Mouse (Mus musculus) cerebellum, postnatal 4 days (tissue): ENCODE results near the gene Fli1.

Source experiments
- DNase-seq, 2 experiments: peaks; one replicate each; pipeline ENCODE4 v3.0.0; 2022; ENCODE audit warnings: low spot score in 2 of 2, mixed read lengths in 1 of 2

The Fli1 gene

DNA sequence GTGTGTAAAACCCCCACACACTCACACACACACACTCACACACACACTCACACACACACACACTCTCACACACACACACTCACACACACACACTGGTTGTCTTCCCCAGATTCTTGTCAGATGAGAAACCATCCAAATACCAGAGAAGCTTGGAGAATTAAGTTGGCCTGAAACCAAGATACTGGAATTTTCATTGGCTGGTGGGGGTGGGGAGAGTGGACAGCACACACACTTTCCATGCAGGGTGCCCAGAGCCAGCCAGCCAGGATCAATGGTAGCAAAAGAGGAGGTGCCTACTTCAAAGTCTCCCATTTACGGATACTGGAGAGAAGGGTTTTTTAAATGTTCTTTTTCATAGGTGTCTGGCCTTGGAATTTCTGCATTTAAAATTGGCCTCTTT lies 74.3 kb downstream of the Fli1 start:
- DNase-seq = no peak

DNA sequence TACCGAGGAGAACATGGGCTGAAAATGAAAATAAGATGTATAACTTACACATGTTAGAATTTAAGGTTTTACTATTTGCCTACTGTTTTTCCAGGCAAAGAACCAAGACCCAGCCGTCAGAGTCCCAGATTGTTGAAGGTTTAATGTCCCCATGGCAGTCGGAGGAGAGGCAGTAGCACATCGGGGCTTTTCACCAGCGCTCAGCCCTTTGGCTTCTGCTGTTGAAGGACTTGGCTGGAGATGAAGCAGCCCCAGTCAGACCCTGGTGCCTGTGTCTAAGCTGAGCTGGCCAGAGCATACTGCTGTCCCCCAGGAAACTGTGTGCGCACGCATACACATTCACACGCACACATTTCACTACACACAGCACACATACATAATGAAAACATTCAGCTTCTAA lies 75.2 kb downstream of the Fli1 start:
- no peak for DNase-seq

DNA sequence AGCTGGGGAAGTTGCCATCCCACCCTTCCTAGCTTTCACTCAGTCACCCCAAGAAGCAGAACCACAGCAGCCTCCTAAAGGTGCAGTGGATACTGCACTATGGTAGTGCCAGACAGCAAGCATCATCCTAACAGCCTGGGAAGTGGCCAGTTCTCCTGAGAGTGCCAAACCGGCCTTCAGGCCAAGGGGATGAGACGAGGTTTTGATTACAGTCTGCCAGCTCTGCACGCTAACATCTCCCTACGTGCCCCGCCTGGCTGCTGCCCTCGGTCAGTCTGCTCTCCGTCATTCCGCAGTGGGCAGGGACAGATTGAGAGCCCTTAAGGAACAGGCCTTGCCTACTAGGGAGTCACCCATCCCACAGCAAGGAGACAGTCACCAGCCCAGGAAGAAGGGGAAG lies 75.8 kb downstream of the Fli1 start:
- peak in 1 of 2 experiments; percentile 33 for DNase-seq

DNA sequence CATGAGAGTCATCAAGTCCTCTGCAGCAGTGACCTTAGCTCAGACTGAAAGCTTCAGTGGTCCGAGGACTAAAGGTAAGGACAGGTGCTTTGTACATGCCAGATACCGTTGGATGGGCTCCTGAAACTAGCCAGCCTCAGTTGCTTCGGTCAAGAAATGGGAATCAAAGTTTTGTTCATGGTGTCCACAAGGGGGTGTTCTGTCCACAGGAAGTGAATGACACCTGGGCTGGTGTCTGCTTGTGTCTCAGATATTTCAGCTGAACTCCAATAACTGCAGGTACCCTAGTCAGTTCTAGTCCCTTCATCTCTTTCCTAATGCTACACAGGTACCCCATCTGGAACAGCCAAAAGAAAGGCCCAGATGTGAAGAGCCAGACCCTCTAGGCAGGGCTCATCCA lies 86.0 kb downstream of the Fli1 start:
- DNase-seq = no peak

DNA sequence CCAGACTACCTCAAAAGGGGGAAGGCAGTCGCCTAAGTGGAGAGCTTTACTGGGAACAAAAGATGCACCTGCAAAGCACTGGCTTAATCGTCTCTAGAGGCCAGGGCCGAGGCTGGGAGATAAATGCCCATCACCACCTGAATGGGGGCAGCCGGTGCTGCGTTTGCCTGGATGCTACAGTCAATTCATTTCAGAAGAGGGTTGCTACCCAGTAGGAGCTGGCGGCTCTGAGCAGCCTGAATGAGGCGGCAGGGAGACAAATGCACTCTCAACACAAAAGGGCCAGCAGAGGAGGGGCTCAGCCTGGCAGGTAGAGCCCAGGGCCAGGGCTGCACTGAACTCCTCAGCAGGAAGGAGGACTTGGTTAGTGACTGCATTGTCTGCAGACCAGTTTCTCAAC lies 92.5 kb downstream of the Fli1 start:
- no peak for DNase-seq

DNA sequence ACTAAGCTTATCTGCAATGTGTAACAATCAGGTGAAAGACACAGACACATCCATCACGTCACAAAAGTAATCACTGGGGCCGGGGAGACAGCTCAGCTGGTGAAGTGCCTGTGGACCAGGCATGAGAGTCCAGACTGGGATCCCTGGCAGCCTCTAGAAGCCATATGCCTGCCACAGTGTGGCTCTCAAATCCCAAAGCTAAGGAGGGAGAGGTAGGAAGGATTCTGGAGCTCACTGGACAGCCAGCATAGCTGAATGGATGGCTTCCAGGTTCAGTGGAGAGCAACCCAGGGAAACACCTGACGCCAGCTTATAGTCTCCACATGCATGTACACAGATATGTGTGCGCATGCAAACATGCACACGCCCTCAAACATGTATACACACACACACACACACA lies 93.9 kb downstream of the Fli1 start:
- DNase-seq = no peak

DNA sequence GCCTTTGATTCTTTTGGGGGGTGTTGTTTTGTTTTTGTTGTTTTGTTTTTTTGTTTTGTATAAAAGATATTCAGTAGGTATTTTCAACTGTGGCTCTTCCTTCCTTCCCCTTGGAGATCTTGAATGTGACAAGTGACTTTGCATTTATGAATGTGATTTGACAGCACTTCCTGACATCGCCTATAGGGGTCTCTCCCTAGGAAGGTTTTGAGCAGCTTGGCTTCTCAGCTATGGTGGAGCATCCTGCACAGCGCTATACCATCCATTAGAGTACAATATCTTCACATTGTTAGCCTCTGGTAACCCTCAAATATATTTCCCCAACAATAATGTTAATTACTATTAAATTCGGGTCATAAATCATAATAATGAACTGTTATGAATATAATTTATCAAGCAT lies 96.9 kb downstream of the Fli1 start:
- no peak for DNase-seq

DNA sequence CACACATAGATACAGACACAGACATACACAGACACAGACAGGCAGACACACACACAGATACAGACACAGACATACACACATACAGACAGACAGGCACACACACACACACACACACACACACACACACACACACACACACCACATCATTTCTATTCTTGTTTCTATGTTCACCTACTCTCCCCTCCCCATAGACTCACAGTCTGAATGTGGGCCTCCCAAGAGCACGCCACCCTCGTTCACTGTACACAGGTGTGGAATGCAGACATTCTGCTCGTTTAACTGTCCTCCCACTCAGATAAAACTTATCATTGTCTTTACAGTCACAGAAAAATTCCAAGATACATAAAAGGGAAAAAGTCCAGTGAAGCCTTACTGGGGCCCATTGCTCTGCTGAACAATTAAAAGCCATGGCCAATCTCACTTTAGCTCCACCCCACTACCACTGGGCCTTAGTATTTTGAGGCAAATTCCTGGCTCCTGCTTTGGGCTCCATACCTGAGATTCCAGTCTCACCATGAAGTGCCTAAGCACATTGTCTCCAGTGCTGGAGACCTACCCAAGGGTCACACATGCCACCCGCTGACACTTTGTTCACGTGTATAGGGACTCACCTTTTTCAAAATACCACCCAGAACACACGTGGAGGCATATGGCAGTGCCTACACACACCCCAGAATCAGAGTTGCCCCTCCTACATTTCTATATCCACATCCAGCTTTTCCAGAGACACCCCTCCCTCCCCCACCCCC lies 98.0 kb downstream of the Fli1 start:
- DNase-seq = no peak

DNA sequence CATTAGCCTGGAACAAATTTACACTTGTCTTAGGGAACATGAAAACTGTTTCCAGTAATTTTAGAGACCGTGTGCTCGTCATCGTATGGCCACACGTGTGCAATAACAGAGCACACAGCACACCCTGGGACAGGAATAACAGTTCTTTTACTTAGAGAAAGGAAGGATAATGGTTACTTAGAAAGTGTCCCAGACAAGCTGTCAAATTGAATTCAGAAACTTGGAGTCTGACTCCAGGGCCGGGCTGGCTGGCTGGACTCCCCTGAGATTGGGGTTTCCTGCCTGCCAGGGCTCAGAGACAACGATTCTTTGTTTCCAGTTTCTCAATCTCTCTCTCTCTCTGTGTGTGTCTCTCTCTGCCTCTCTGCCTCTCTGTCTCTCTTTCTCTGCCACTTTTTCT lies 98.8 kb downstream of the Fli1 start:
- peak in 1 of 2 experiments; percentile 18 for DNase-seq

DNA sequence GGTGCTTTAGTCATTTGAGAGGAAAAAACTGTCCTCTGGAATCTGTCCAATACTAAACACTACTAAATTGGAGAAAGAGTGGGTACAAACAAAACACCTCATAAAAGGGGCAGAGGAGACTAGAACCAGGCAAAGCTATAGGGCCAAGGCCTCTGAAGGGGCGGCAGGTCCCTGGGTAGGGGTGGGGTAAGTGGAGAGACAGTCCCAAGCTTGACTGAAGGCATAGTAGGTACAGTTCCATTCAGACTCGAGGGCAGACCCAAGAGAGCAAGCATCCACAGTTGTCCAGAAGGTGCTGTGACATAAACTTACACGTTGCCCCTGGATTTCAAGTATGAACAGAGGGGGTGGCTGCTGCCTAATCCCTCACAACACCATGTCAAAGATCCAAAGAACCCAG lies 99.5 kb downstream of the Fli1 start:
- no peak for DNase-seq

DNA sequence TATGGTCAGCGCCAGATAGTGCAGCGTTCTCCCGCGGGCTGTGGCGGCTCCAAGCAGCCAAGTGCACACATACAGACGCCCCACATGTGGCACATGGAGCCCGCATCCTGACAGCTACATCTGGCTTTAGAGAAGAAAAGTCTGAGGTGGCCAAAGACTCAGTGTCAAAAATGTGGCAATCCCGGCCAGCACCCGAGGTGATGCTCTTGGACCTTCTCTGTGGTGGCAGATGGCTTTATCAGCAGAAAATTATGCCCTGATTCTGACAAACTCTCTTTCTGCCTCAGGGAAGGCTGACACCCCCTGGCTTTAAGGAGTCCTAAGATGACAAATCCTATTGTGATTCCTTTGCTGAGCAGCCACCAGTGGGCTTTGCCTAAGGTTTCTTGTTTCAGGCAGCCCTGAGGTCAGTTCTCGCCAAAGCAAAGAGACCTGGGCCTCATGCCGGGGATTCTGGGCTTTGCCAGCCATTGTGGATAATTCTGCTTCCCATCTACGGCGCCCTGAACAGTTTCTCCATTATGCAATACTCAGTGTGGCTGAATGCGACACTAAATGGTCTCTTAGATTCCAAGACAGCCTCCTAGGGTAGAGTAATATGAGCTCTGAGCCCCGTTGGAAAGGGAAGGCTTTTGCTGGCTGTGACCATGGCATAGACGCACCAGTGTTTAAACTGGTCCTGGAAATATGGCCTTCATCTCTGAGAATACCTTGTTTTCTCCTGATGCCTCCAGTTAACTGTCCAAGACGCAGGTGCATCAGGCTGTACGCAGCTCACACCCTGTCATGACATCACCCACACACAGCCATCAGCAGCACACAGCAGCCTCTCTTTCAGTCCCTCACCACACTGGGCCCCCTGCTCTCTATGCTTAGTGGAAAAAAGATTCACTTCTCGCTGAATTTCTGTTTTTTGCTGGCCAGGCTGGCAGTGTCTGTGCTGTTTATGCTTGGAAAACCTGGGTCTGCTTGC lies 108.1 kb downstream of the Fli1 start:
- DNase-seq = peak in 1 of 2 experiments; percentile 9

DNA sequence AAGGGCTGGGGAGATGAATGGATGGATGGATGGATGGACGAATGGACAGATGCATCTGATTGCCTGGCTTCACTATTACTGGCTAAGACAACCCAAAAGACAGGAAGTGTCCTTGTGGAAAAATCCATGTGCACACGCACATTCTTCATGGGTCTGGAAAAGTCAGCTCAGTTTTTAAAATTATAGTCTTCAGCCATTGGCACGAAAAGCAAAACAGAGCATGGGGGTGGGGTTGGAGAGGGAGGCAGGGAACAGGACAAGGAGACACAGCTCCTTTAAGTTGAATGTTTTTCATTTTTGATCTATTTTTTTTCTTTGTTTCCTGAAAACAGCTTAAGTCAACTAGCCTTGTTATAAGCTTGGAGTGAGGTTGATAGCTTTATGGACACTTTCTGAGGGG lies 111.6 kb downstream of the Fli1 start:
- DNase-seq = no peak

DNA sequence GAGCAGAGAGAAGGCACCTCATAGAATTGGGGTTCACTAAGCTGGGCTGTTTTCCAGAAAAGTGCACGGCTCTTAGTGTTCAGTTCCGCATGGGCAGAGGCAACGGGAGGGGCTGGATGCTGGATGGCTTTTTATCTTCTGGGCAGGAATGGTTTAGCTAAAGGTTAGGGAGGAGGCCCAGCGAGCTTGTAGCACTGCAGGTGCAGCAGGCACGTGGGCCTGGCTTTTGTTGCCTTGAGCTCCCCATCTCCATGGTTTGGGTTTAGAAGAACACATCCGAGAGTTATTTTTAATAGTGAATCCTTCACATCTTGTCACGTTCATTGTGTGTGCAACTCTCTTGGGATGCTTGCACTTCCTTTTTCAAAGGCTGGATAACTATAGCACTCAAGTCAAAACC lies 117.3 kb downstream of the Fli1 start:
- DNase-seq = no peak

DNA sequence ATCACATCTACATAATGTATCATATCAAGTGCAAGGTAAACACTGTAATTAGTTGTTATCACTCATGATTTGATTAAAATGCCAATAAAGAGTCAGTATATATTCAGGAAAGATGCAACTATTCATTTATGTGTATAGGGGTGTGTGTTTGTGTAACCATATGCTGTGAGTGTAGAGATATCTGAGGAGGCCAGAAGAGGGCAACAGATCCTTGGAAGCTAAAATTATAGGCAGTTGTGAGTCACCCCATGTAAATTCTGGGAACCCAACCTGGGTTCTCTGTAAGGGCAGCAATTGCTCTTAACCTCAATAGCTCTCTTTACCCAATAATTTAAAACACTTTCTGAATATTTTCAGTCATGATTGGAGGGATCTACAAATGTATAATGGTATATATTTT lies 122.0 kb downstream of the Fli1 start:
- DNase-seq = no peak

DNA sequence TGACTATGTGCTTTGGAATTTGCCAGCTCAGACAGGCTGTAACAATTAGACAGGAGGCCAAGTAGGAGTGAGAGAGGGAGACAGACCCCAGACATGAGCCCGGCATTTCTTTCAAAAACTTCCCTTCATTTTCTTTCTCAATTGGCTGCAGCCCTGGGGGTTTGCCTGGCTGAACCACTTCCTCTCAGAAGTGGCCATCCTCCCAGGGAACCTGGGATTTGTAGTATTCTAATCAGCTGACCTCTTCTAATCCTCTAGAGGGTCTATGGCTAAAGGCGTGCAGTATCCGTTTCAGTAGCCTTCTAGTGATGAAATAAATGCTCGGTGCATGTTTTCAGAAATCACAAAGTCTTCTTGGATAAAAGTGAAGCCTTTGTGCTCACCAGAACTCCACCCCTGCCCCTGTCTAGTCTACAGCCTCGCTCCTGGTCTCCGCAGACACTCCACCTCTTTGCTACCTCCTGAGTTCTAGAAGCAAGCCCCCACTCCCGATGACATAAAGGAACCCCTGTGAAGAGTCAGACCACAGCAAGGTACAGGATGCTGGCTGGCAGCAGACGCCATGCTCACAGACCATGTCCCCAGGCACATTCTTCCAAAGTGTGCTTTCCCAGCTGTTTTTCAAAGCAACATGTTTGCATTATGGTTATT lies 125.1 kb downstream of the Fli1 start:
- no peak for DNase-seq

DNA sequence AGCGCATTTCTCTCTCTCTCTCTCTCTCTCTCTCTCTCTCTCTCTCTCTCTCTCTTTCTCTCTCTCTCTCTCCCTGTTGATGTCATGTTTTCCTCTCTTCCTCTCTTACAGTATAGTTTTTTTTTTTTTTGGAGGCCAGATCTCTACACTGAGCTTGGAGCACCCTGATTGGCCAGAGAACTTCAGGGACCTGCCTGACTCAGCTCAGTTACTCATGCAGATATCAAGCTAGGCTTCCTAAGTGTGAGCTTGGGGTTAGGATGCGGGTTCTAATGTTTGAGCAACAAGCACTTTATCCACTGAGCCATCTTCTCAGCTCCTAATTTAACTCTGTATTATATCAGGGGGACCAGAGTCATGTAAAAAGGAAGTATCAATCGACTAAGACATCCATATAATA lies 126.7 kb downstream of the Fli1 start:
- DNase-seq = no peak

DNA sequence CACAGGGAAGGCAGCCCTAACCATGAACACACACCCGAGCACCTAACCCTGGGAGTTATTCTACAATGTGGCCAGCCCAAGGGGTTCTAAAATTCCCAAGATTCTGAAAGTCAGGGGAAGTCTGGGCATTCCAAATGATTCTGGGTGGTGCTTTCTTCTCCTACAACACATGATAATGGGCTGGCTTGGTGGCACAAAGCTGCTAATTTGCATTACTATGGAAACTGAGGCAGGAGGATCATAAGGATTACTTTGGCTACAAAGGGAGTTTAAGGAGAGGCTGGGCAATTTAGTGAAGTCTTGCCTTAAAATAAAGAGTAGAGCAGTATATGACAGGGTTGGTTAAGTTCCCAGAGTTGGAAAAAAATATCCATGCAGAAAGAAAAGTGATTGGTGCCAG lies 127.7 kb downstream of the Fli1 start:
- no peak for DNase-seq

DNA sequence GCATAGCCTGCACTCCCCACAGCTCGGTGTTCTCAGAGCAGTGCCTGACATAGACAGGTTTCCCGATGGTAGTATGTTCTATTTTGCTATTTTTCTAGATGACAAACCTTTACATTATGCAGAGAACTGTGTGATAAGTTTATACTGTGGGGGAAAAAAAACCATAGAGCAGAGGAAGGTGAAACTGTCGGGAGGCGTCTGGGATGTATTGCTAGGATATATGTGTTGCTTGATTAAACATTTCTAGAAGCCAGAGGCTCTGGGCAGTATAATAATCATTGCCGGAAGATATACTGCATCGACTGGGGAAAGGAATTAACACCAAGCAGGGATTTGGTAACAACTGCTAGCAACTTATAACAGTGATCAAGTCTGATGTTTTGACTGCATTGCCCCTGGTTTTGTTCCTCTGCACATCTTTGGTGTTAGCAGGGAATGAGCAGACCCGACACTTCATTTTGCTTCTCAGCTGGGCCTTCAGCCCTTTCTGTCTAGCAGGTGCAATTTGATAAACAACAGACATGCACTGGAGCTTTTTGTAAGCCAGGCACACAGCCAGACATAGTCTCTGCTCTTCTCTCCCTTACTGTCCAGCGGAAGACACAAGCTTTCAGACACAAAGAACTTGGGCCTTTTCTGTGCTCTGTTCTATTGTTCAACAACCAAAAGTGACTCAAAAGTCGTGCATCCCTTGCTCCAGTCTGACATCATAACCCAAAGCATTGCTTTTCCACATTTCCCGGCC lies 129.7 kb downstream of the Fli1 start:
- DNase-seq = no peak

DNA sequence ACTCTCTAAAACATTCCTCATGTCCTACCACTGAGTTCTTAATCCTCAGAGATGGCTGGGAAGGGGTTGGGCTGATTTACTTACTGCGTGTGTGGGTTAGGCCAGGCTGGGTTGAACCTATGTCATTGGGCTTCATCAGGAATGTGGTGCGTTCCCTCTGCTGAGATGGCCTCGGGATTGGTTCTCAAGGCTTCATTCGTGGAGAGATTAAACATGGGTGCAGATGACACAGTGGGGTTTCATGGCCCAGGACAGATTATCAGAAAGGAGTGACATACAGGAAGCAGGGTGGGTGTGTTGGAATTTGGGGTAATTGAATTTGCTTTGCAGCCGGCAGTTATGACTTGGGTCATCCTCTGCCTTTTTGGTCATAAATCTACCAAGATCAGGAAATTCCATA lies 131.2 kb downstream of the Fli1 start:
- DNase-seq = no peak

DNA sequence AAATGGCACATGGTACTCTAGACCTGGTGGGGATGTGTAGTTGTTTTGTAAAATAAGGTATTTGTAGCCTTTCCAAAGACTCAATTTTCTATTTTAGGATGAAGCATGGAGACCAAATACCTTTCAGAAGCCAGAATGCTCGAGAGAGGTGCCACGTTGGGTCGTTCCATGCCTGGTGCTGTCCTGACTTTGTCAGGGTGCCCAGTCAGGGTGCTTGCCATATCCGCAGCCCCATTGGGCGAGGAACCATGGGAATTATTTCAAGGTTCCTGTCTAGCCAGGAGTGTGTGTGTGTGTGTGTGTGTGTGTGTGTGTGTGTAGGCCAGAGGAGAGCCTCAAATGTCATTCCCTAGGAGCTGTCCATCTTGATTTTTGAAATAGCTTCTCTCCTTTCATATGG lies 132.0 kb downstream of the Fli1 start:
- DNase-seq = no peak

DNA sequence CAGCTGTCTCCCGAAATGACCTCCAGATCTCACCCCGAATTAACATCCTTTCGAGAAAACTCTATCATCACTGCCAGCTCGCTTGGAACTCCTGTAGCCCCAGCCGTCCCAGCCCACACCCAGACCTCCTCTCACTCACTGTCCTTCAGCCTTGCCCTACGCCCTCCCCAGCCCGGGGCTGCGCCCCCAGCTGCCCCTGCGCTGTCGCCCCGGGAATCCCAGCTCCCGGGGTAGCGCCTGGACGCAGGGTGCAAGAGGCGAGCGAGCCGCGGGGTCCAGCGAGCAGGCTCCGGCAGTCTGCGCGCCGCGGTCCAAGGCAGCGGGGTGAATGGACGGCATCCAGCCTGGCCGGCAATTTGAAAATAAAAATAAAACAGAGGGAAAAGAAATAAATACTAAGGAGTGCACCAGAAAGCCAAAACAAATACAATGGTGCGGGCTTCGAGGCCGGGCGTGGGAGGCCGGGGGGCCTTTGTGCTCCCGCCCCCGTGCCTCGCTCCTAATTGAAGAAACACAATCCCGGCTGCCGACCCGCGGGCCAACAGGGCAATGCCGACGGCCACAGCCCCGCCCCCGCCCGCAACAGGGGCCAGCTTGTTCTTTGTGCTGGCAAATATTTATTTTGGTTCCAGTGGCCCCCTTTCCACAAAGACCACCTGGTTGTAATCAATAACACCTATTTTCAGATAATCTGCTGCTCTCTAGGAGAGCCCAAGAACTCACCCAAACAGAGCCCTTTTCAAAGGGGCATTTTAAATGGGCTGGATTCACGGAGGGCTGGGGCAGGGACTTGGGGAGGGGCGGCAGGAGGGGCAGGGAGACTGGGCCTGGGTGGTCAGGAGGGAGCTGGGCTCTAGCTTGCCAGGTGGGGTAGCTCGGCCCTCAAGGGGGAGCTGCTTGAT lies 133.3 kb downstream of the Fli1 start:
- DNase-seq = peak in 1 of 2 experiments; percentile 18
